Comparison of ENCODE assay signal across 10 mouse cellular contexts in the genomic region with DNA sequence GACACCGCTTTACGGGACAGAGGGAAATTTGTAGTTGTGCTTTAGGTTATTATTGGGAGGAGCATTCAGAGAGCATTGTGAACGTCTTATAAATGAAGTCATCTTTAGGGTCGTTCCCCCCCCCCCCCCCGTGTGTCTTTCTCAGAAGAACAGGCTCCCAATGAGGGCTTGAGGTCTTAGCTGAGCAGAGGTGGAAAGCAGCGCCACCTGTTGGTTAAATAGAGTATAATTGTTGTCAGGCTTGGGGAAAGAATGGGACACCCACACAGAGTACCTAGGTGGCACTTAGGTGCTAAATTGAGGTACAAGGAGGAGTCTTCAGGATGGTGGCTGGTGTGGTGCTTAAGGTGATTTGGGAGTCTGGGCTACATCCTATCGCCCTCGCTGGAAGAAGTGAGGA. TPM values are rescaled to one million over a fixed set of nuclear protein-coding genes. Genes with fewer than 3 reads are reported as not detected.
DNase-seq lines count a peak whose midpoint lies in the region; ATAC-seq and TF ChIP-seq lines count a peak whose summit lies in the region.
"Had no signal": no experiment of that assay in that cellular context is flagged by ENCODE, and none has a peak within 500 bp of the region (broad histone marks: within the 10 kb centered on the region; RNA-seq: fewer than 3 reads in every experiment).

No protein-coding gene starts in this region.

- TF ChIP-seq CTCF in midbrain, postnatal 0 days (IDR thresholded peaks at IDR 0.05): peak; percentile 80

- no peak overlapping the region for H3K9ac ChIP-seq in midbrain, postnatal 0 days (replicated peaks; ENCODE audit: low read length, poor library complexity, severe bottlenecking)
- H3K9ac ChIP-seq: liver, embryonic 15.5 days had no signal

- no peak overlapping the region for H3K4me3 ChIP-seq in midbrain, postnatal 0 days (ENCODE audit: low read depth, low read length)
- H3K4me3 ChIP-seq: erythroblast, embryonic 14.5 days; liver, embryonic 15.5 days had no signal

- no peaks in the 10 kb centered on the region for H3K4me1 ChIP-seq in midbrain, postnatal 0 days (ENCODE audit: insufficient read depth, low read length)
- H3K4me1 ChIP-seq: liver, embryonic 15.5 days had no signal

- no peak overlapping the region for H3K4me2 ChIP-seq in midbrain, postnatal 0 days (ENCODE audit: low read depth, low read length, poor library complexity, severe bottlenecking)
- H3K4me2 ChIP-seq: liver, embryonic 15.5 days had no signal

- WGBS in midbrain, postnatal 0 days: 27% methylated on average over 8 of the region's 8 CpGs

- peak; percentile 15 to 68 for DNase-seq in adrenal gland, adult (ENCODE audit: inconsistent age in 2 of 2, low spot score in 1 of 2)
- no peak for DNase-seq in adrenal gland, postnatal 25 days
- peak; percentile 25 for DNase-seq in kidney, adult 9 months
- no peak for DNase-seq in kidney, adult 11 months
- peak; percentile 68 for DNase-seq in ES-CJ7 (ENCODE audit: low read depth, low spot score)
- peak; percentile 63 for DNase-seq in midbrain, postnatal 0 days (ENCODE audit: low spot score)
- DNase-seq in right cerebral cortex, postnatal 36 days (ENCODE audit: low spot score in 2 of 2): no peak

- peak; percentile 59 for ATAC-seq in granulocyte monocyte progenitor cell, adult 5-6 weeks (replicated peaks; ENCODE audit: poor library complexity, severe bottlenecking)
- ATAC-seq in midbrain, postnatal 0 days (ENCODE audit: low FRiP score): no peak

- H3K36me3 ChIP-seq in midbrain, postnatal 0 days (ENCODE audit: insufficient read depth, low read length): no peaks in the 10 kb centered on the region
- H3K36me3 ChIP-seq: liver, embryonic 15.5 days had no signal

- H3K9me3 ChIP-seq in midbrain, postnatal 0 days (ENCODE audit: low read length): no peaks in the 10 kb centered on the region
- H3K9me3 ChIP-seq: liver, embryonic 15.5 days had no signal

- no peak overlapping the region for H3K27ac ChIP-seq in midbrain, postnatal 0 days (ENCODE audit: low read depth, low read length)
- H3K27ac ChIP-seq: liver, embryonic 15.5 days had no signal

- peaks cover 10% of the 10 kb centered on the region for H3K27me3 ChIP-seq in midbrain, postnatal 0 days (ENCODE audit: insufficient read depth, low read length)

RNA-seq across cellular contexts. Expression of a gene that starts 14.5 kb away (rescaled TPM):
- total RNA-seq in adrenal gland, postnatal 25 days (2021): not detected in 2 replicates
- total RNA-seq in granulocyte monocyte progenitor cell, adult 5-6 weeks (2014; fragmentation: Nextera tagmentation): not detected in 2 replicates
- not detected in 2 replicates for total RNA-seq in granulocyte monocyte progenitor cell, adult 5-6 weeks (2017)
- not detected in 2 replicates for total RNA-seq in midbrain, postnatal 0 days (2014; rRNA removed)
- not detected in 2 replicates for polyA plus RNA-seq in midbrain, postnatal 0 days (2015; fragmentation: Nextera tagmentation; extraction: Ambion mirVana)
- polyA plus RNA-seq: erythroblast, embryonic 14.5 days; liver, embryonic 15.5 days had no signal

RNA-seq across cellular contexts. Expression of a gene that starts 29.9 kb away (rescaled TPM):
- total RNA-seq in adrenal gland, postnatal 25 days (2021): 29.4 and 36.9 TPM in 2 replicates
- 0.85 TPM in 1 of 2 replicates, not detected in the other for total RNA-seq in granulocyte monocyte progenitor cell, adult 5-6 weeks (2014; fragmentation: Nextera tagmentation)
- not detected in 2 replicates for total RNA-seq in granulocyte monocyte progenitor cell, adult 5-6 weeks (2017)
- 31.5 and 34.1 TPM in 2 replicates for total RNA-seq in midbrain, postnatal 0 days (2014; rRNA removed)
- polyA plus RNA-seq in midbrain, postnatal 0 days (2015; fragmentation: Nextera tagmentation; extraction: Ambion mirVana): 32.7 and 37.0 TPM in 2 replicates
- polyA plus RNA-seq: erythroblast, embryonic 14.5 days had no signal

Comparison
In these comparisons a context has a peak if more than half of its experiments do, and no peak if none do; other contexts are left out.
1. DNase-seq: peak in adrenal gland, adult (2 of 2), kidney, adult 9 months (single experiment), ES-CJ7 (single experiment) and midbrain, postnatal 0 days (single experiment); none in adrenal gland, postnatal 25 days (single experiment), kidney, adult 11 months (single experiment) and right cerebral cortex, postnatal 36 days (0 of 2).
2. RNA of a gene that starts 29.9 kb away (total RNA-seq): 29.4 to 36.9 TPM in adrenal gland, postnatal 25 days and 31.5 to 34.1 TPM in midbrain, postnatal 0 days; 0.85 TPM in granulocyte monocyte progenitor cell, adult 5-6 weeks; every median in the first group is over 10 times any median in the second.